Mouse (Mus musculus) liver, embryonic 11.5 days (tissue): Measurements from ENCODE around the gene Spry1. TPM values are rescaled to one million over a fixed set of nuclear protein-coding genes. Genes with fewer than 3 reads are reported as not detected.

Experiments
- ATAC-seq: fragments of 200-750 bp; cut with Nextera tagmentation; replicated peaks from 2 replicates; pipeline ENCODE4 v1.8.0; 2017; ENCODE audit warnings: moderate number of reproducible peaks, mild to moderate bottlenecking, moderate TSS enrichment, moderate library complexity; ENCODE audit not compliant: low FRiP score
- DNase-seq: peaks from one replicate; pipeline ENCODE4 v3.0.0-alpha.2; 2017; ENCODE audit warnings: low spot score
- H3K27ac ChIP-seq: fragments of 300-500 bp; sonication (generic); 2 replicates; pipeline ENCODE4 v1.5.1; 2014; ENCODE audit warnings: mild to moderate bottlenecking, low read depth, low read length, control low read depth
- H3K27me3 ChIP-seq: fragments of 300-500 bp; sonication (generic); replicated peaks from 2 replicates; pipeline ENCODE4 v1.6.1; 2014; ENCODE audit warnings: low read length, mixed read lengths; ENCODE audit not compliant: control insufficient read depth, insufficient read depth
- H3K36me3 ChIP-seq: fragments of 300-500 bp; sonication (generic); 2 replicates; pipeline ENCODE4 v1.6.1; 2014; ENCODE audit warnings: mild to moderate bottlenecking, low read length, moderate library complexity, mixed read lengths; ENCODE audit not compliant: control insufficient read depth, insufficient read depth
- H3K4me1 ChIP-seq: fragments of 300-500 bp; sonication (generic); replicated peaks from 2 replicates; pipeline ENCODE4 v1.6.1; 2014; ENCODE audit warnings: low read length, mixed read lengths; ENCODE audit not compliant: control insufficient read depth, insufficient read depth
- H3K4me2 ChIP-seq: fragments of 300-500 bp; sonication (generic); 2 replicates; pipeline ENCODE4 v1.6.1; 2014; ENCODE audit warnings: mild to moderate bottlenecking, control low read depth, moderate library complexity
- H3K4me3 ChIP-seq: fragments of 300-500 bp; sonication (generic); 2 replicates; pipeline ENCODE4 v1.5.1; 2014; ENCODE audit warnings: low read depth, low read length, control low read depth
- H3K9ac ChIP-seq: fragments of 300-500 bp; sonication (generic); 2 replicates; pipeline ENCODE4 v1.6.1; 2014; ENCODE audit warnings: low read depth, low read length, control low read depth
- H3K9me3 ChIP-seq: fragments of 300-500 bp; sonication (generic); 2 replicates; pipeline ENCODE4 v1.6.1; 2016; ENCODE audit warnings: low read length, inconsistent platforms, mixed read lengths; ENCODE audit not compliant: control insufficient read depth
- WGBS: fragments of 180-500 bp; shearing (Covaris S2); extraction: QIAGEN DNeasy Blood & Tissue Kit; methylation state at CpG from one replicate; pipeline ENCODE4 v1.1.7; 2014; 5-methylcytosine and 5-hydroxymethylcytosine counted together
- polyA plus RNA-seq: library from polyadenylated mRNA; unstranded; fragments of >200 nt; fragmentation: Nextera tagmentation; extraction: Ambion mirVana; gene quantifications from 2 replicates; pipeline ENCODE4 v1.2.1, GENCODE M21; 2014

Gene Spry1
- polyA plus RNA-seq, 1 experiment from 2014 or later = 6.2 TPM

DNA sequence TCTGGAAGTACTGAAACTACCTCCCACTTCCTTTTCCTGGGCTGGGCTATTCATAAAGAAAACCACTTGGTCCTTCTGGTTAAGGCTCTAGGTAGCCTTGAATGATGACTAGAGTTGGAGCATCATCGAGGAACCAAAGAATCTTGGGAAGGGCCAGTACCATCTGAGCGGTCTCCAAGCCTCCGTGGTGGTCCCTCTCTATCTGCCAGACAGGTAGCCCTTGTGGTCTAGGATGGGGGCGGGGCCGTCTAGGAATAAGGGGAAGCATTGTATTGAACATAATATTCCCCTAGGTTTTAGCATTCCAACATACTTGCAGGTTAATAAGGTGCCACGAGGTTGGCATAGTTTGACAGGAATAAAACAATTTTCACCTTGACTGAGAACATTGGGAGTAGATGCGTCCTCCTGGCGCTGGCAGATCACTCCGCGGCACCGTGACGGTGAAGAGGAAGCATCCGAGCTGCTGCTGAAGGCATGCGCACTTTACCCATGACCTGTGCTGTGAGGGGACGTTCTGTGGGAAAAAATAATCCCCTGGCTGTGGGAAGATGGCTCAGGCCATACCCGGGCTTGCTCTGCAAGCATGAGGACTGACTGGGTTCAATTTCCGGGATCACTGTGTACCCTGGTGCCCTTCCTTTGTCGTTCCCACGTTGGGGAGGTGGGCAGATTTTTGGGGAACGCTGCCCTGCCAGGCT is 16.3 kb downstream of the Spry1 start:
- Histone ChIP-seq H3K4me1 (peaks cover 41% of the 10 kb centered on the region), H3K27ac (no peak overlapping the region), H3K9ac (no peak overlapping the region), H3K4me3 (peak overlapping the region; percentile 23; the same call in 1 of the 2 replicates), H3K27me3 (peaks cover 13% of the 10 kb centered on the region; the same call in 1 of the 2 replicates), H3K36me3 (no peaks in the 10 kb centered on the region), H3K4me2 (peak overlapping the region; percentile 62), H3K9me3 (no peaks in the 10 kb centered on the region)
- 15% methylated on average over 20 of the region's 20 CpGs for WGBS
- ATAC-seq = no peak
- DNase-seq = no peak

DNA sequence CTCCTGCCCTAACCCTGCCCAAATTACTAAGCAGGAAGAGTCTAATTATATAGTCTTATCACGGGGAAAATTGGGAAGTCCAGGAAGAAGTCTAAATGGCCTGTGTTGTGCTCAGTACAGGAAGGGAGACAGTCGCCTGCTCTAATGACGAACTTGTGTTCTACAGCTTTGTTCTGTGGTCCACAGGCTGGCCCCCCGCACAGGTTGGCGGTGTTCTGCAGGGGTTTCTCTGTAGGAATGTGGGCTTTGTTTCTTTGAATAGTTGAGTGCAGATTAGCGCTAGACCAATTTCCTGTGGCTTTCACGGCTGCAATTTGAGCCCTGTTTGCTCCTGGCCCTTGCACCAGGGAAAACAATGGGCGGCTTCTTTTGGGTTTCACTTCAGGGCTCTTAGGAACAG is 17.3 kb downstream of the Spry1 start:
- DNase-seq = no peak

DNA sequence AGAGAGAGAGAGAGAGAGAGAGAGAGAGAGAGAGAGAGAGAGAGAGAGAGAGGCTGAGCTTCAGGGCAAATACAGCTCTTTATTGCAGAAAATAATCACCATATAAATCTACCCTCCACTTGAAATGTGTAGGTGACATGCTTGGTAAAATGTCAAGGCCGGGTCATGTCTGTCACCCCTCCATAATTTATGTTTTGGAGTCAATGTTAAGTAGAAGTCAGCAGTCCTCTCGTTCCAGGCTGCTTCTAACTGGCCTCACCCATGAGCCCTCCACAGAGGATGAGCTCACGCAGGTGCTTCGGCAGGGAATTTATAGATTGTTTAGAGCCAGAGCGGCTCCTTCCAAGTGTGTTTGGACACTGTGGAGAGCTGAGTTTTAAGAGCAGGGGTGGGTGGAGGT is 18.4 kb downstream of the Spry1 start:
- H3K9ac ChIP-seq = no peak overlapping the region
- no peak for ATAC-seq
- peaks cover 41% of the 10 kb centered on the region for H3K4me1 ChIP-seq
- H3K4me2 ChIP-seq = no peak overlapping the region
- DNase-seq = no peak
- no peak overlapping the region for H3K27ac ChIP-seq
- H3K9me3 ChIP-seq = no peaks in the 10 kb centered on the region
- H3K4me3 ChIP-seq = no peak overlapping the region
- H3K27me3 ChIP-seq = peaks cover 11% of the 10 kb centered on the region; the same call in 1 of the 2 replicates
- WGBS = 59% methylated on average over 5 of the region's 5 CpGs
- H3K36me3 ChIP-seq = no peaks in the 10 kb centered on the region

More for the DNA sequence above, 17.3 kb downstream of the Spry1 start:
- Histone ChIP-seq H3K4me1 (peaks cover 41% of the 10 kb centered on the region), H3K27me3 (peaks cover 13% of the 10 kb centered on the region; the same call in 1 of the 2 replicates), H3K9me3 (no peaks in the 10 kb centered on the region), H3K36me3 (no peaks in the 10 kb centered on the region), H3K4me2 (peak overlapping the region; percentile 45), H3K9ac (no peak overlapping the region), H3K4me3 (no peak overlapping the region), H3K27ac (no peak overlapping the region)
- 5% methylated on average over 8 of the region's 8 CpGs for WGBS
- no peak for ATAC-seq

DNA sequence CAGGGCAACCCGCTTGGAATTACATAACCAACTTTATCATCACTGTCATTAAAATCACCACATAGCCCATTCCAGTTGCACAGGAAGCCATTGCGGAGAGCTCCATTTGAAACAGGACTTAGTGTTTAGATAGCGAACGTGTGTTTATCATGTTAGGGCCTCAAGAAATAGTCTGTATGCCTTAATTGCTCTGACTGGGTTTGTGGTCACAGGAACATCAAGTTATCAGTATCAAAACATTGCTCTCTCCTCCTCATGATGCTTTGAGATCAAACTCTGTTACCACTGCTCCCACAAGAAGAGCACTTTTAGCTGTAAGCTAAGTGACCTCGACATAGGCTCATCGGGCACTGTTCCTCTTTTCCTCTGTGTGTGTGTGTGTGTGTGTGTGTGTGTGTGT is 19.9 kb downstream of the Spry1 start:
- peak; percentile 84 for ATAC-seq
- no peak overlapping the region for H3K9ac ChIP-seq

DNA sequence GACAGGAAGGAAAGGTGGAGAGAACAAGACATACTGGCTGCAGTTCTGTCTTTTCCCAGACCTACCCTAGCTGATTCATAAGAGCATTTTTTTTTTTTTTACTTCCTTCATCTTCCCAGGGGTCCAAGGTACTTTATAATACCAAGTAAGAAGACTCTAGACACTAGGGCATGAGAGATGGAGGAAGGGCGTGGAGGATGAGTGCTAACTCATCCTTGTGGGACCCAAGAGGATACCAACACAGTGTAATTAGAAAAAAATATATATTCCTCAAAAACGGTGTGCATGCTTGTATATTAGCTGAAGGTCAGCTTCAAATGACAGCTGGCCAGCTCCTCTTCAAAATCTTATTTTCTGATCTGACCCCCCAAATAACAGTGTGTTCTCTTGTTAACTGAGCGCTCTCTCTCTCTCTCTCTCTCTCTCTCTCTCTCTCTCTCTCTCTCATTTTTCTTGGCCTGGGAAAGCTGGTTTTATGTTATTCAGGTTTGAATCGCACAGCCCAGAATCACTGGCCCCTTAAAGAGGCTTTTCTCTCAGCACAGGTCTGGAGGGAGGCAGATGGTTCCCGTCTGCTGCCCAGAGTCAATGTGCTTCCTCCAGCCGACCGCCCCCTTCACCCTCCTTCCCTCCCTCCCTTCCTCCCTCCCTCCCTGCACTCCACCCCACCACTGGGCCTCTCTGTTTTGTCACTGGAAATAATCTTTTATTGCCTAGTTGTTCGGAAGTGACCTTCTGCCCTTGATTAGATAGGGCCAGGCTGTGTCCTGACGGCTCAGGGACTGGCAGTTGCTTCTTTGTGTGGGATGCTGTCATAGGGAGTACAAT is 26.8 kb downstream of the Spry1 start:
- no peaks in the 10 kb centered on the region for H3K27me3 ChIP-seq
- H3K4me1 ChIP-seq = peaks cover 14% of the 10 kb centered on the region
- no peak overlapping the region for H3K9ac ChIP-seq
- no peak overlapping the region for H3K27ac ChIP-seq
- H3K36me3 ChIP-seq = no peaks in the 10 kb centered on the region
- H3K4me2 ChIP-seq = peak overlapping the region; percentile 21
- WGBS = 16% methylated on average over 9 of the region's 9 CpGs
- H3K9me3 ChIP-seq = peaks cover 2% of the 10 kb centered on the region; the same call in 1 of the 2 replicates
- peak; percentile 77 for ATAC-seq
- no peak overlapping the region for H3K4me3 ChIP-seq
- no peak for DNase-seq

More for the DNA sequence above, 19.9 kb downstream of the Spry1 start:
- Histone ChIP-seq H3K4me1 (peaks cover 33% of the 10 kb centered on the region), H3K9me3 (no peaks in the 10 kb centered on the region), H3K4me2 (peak overlapping the region; percentile 33), H3K36me3 (no peaks in the 10 kb centered on the region), H3K4me3 (no peak overlapping the region), H3K27me3 (peaks cover 8% of the 10 kb centered on the region; the same call in 1 of the 2 replicates), H3K27ac (peak overlapping the region; percentile 19; the same call in 1 of the 2 replicates)
- WGBS = 27% methylated on average over 6 of the region's 6 CpGs
- DNase-seq = no peak

DNA sequence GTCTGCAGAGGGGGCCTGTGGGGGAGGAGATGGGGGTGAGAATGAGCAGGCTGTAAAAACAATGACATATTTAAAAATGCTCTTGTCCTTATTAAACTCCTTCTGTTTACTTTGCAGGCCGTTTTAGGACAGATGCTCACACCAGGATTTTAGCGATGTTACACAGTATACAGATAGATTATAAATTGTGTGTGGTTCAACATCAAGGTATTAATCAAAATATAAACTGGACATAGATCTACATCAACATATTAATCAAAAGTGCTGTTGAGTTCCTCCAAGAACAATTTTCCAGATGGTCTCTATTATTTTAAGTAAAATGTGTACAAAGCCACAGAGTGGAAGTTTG is 27.3 kb downstream of the Spry1 start:
- Histone ChIP-seq H3K27me3 (no peaks in the 10 kb centered on the region), H3K4me1 (peaks cover 14% of the 10 kb centered on the region), H3K4me2 (no peak overlapping the region), H3K27ac (no peak overlapping the region), H3K36me3 (no peaks in the 10 kb centered on the region), H3K9me3 (peaks cover 2% of the 10 kb centered on the region; the same call in 1 of the 2 replicates), H3K4me3 (no peak overlapping the region), H3K9ac (no peak overlapping the region)
- no peak for DNase-seq
- ATAC-seq = no peak
- 33% methylated on average over 2 of the region's 2 CpGs for WGBS

DNA sequence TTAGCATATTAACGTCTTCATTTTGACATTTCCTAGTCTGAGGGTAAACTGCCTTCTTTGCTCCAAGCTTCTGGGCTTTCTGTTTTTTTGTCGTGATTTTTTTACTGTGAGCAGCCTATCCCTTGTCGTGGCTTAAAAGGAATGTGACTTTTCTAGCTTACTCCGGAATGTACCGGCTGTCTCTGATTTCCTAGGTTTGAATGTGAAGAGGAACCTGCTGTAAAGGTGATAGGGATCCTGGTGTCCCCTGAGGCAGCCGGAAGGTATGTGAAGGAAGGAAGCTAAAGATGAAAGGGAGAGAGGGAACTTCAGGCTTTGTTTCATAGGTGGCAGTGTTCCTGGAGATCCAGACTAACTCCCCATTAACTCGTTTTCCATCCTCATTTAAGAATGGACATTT is 28.0 kb downstream of the Spry1 start:
- peaks cover 14% of the 10 kb centered on the region for H3K4me1 ChIP-seq
- 36% methylated on average over 7 of the region's 7 CpGs for WGBS
- ATAC-seq (no peak), DNase-seq (no peak)
- no peak overlapping the region for H3K27ac ChIP-seq
- H3K36me3 ChIP-seq = no peaks in the 10 kb centered on the region
- peaks cover 2% of the 10 kb centered on the region; the same call in 1 of the 2 replicates for H3K9me3 ChIP-seq
- no peak overlapping the region for H3K9ac ChIP-seq
- no peak overlapping the region for H3K4me3 ChIP-seq
- H3K27me3 ChIP-seq = 0 out of 2 replicates have a peak, but pooled peaks cover 1% of the 10 kb centered on the region
- H3K4me2 ChIP-seq = no peak overlapping the region

DNA sequence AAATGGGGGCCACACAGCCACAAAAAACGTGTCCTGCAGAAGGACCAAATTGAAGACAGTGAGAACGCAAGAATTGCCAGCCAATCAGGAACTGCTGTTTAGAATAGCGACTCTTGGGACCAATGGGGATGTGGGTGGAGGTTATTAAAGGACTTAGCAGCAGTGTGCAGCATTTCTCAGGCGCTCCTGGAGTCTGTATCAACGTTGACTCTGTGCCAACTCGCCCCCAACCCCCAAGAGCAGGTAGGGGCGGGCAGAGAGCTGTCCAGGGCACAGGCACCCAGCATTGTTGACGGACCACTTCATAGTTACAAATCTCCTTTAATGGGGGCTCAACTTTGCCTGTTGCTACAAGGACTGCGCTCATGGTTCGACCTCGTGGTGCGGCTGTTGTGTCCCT is 28.9 kb downstream of the Spry1 start:
- Histone ChIP-seq H3K27me3 (0 out of 2 replicates have a peak, but pooled peaks cover 3% of the 10 kb centered on the region), H3K36me3 (no peaks in the 10 kb centered on the region), H3K4me2 (no peak overlapping the region), H3K9ac (no peak overlapping the region), H3K4me3 (no peak overlapping the region), H3K27ac (no peak overlapping the region), H3K9me3 (peaks cover 2% of the 10 kb centered on the region; the same call in 1 of the 2 replicates), H3K4me1 (peaks cover 14% of the 10 kb centered on the region)
- DNase-seq (no peak), ATAC-seq (no peak)
- 86% methylated on average over 12 of the region's 12 CpGs for WGBS
